Mouse (Mus musculus) erythroblast, adult 5-6 weeks (primary cell): Measurements from ENCODE around the gene Cacna1d. TPM values are rescaled to one million over a fixed set of nuclear protein-coding genes. Genes with fewer than 3 reads are reported as not detected.
A peak's percentile ranks its signal among the peaks of the same experiment; 100 is the strongest.

Experiments used
- ATAC-seq: replicated peaks from 2 replicates; pipeline ENCODE4 v1.8.0; 2016; ENCODE audit warnings: moderate number of reproducible peaks, mild to moderate bottlenecking, moderate TSS enrichment, inconsistent platforms; ENCODE audit not compliant: poor library complexity, low FRiP score, severe bottlenecking
- total RNA-seq, 2 experiments: library from RNA; stranded (forward) in 1 of 2; stranded (reverse) in 1 of 2; fragments of 150-400 nt in 1 of 2; fragments of 200-764, 138-1000 nt in 1 of 2; gene quantifications; 2 replicates each; pipeline versions ENCODE4 v1.2.3 to v1.2.4; 2015 to 2017; ENCODE audit warnings: low replicate concordance in 2 of 2

Gene Cacna1d
- total RNA-seq, 2 experiments from 2014 or later: 0.17 TPM; not detected in 1

- ATAC-seq: no peak
Observed at GRCm38 (mm10) chr14:30463312-30463711, 27.9 kb downstream of the Cacna1d start.

- peak; percentile 85 for ATAC-seq
Observed at GRCm38 (mm10) chr14:30459891-30460523, 31.2 kb downstream of the Cacna1d start.

DNA sequence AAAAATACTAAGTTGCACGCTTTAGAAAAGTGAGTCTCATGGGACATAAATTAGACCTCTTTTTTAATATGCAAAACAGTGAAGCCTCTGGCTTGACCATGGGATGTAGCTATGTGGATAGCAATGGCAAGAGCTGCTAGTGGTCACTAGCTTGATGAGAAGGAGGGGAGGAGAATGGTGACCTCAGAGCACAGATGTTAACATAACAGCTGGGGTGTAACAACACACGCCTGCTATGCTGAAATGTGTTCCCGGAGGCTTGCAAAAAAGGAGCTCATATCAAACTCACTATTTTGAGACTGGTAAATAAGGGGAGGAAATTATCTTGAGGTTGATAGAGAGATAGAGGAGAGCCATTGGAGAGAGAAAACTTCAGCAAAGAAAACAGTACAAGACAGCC is 32.4 kb downstream of the Cacna1d start:
- ATAC-seq: no peak

DNA sequence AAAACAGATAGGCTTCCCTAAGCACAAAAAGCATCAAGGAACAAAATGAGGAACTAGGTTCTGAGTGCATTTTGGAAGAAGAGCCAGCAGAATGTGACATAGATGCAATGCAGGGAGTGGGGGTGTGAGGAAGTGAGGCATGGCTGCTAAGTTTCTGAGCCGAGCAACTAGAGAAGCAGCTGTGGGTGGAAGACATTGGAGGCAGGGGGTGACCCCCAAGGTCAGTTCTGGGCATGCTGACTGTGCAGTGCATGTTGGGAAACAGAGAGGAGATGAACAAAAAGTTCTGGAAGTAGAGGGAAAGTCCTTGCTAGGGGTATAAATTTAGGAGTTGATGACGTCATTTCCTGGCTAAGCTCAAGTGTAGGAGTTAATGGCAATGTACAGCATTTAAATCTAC is 33.4 kb downstream of the Cacna1d start:
- ATAC-seq: no peak

DNA sequence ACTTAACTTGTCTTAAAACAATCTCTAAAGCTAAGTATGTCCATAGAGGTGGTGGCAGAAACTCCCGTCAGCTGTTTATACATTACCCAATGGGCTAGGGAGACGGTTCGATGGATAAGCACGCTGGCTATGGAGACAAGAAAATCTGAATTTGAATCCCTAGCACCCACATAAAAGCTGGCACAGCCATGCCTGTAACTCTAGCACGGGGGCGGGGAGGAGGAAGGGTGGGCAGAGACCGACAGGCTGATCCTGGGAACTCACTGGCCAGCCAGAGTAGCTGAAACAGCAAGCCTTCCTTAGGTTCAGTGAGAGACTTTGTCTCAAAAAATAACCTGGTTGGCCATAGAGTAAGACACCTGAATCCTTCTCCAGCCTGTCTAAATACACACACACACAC is 33.8 kb downstream of the Cacna1d start:
- ATAC-seq: no peak

DNA sequence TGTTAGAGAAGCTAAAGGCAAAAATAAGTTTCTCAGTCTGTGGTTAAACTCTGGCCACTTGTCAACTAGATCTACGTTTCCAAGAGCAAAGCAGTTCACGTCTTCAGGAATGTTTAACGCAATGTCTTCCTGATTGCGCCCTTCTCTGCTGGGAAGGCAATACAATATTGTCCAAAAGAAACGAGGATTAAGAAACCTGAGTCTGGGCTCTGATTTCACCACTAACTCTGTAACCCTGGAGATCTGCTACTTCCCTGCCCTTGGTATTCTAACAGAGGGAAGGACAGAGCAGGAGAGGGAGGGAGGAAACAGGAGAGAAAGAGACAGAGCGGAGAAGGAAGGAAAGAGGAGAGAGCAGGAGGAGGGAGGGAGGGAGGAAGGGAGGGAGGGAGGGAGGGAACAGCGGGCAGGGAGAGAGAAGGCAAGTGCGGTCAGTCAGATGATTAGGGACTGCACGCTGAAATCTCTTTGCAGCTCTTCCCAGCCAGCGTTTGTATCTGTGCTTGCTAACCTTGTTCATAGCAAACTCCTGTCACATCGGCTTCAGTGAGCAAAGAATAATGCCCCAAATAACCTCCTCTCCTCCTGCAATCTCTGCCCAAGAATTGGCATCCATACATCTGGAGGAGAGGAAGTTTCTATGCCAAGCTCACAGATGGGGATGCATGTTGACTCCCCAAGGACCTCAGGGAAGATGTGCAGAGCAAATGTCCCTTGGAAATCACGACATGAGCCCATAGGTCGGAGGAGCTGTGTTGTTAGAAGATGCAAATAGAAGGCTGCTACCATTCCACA is 35.3 kb downstream of the Cacna1d start:
- no peak for ATAC-seq

DNA sequence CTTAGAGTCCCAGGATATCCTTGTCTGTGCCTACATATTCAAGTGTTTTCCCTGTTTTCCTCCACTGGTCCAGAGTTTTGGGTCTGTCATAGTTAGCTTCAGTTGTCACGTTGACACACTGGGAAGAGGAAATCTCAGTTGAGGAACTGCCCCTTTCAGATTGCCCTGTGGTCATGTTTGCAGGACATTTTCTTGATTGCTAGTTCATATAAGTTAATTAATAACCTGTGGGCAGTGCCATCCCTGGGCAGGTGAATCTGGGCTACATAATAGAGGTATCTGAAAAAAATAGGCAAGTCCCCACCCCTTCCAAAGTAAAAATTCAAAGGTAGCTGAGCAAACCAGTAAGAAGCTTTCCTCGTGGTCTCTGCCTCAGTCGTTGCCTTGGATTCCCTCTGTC is 51.3 kb downstream of the Cacna1d start:
- no peak for ATAC-seq

- no peak for ATAC-seq
Observed at GRCm38 (mm10) chr14:30435316-30435715, 55.9 kb downstream of the Cacna1d start.

DNA sequence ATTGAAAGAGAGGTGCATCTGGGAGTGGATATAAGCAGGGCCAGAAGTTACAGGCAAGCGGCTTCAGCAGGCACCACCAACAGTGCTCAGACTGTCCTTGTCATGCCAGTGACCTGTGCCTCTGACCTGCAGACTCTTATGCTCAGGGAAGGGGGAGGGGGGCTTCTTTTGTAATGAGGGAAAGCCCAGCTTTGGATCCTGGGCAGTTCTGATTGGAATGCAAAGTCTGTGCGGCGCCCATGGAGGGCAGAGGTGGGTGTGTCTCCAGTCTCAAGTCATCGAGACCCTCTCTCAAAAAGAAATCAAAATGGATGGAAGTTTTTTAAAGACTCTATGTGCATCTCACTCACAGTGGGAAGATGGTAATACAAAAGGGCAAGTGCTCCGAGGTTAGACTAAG is 60.8 kb downstream of the Cacna1d start:
- ATAC-seq: no peak

DNA sequence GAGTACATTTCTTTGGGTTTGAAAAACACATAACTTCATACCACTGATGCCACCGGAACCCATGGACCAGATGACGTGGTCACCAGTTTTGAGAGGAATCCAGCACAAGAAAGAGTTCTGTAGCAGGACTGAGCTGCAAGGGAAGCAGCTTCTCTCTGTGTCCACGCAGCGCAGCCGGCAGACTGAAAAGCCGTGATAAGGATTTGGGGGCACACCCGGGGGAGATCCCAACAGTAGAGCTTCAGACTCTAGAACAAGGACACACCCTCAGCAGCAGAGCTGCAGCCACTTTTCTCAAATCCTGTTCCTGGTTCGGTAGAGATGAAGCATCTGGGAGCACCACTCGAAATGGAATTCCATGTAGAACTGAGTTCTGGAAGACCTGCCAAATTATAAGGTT is 61.2 kb downstream of the Cacna1d start:
- no peak for ATAC-seq

GRCm38 (mm10) chr14:30429606-30430005 is 61.6 kb downstream of the Cacna1d start:
- ATAC-seq: no peak

DNA sequence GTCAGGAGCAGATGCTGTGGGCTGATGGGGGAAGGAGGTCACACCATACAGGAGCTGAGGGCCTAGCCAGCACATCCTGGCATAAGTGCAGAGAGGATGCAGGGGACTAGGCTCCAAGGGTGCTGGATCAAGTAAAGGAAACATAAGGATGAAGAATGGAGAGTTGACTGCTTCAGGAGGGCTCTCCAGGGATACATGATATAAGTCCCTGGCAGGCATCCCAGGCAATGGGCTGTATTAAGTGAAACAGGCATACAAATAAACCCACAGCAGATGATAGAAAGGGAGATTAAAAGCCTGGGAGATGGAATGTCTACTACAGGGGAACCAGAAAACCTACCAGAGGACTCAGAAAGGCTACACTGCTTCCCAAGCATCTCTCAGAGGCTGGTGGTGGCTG is 62.5 kb downstream of the Cacna1d start:
- ATAC-seq: no peak

DNA sequence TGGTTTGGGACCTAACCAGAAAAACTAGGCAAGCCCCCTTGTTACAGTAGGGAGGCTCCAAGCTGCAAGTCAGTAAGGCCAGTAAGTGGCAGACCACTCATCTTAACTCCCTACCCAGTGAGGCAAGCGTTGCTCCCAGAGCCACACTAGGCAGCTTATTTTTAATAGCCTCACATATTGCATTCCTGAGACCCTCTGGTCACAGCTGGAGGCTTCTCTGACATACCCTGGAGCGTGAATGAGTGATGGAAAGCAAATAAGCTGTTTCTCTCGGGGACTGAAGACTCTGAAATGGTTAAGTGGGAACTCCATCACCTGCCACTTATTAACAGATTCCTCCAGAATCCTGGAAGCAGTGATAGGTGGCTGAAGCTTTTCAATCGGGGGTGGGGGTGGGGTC is 65.4 kb downstream of the Cacna1d start:
- ATAC-seq: no peak

- no peak for ATAC-seq
Observed at GRCm38 (mm10) chr14:30425175-30425574, 66.1 kb downstream of the Cacna1d start.

- no peak for ATAC-seq
Observed at GRCm38 (mm10) chr14:30424638-30425037, 66.6 kb downstream of the Cacna1d start.

DNA sequence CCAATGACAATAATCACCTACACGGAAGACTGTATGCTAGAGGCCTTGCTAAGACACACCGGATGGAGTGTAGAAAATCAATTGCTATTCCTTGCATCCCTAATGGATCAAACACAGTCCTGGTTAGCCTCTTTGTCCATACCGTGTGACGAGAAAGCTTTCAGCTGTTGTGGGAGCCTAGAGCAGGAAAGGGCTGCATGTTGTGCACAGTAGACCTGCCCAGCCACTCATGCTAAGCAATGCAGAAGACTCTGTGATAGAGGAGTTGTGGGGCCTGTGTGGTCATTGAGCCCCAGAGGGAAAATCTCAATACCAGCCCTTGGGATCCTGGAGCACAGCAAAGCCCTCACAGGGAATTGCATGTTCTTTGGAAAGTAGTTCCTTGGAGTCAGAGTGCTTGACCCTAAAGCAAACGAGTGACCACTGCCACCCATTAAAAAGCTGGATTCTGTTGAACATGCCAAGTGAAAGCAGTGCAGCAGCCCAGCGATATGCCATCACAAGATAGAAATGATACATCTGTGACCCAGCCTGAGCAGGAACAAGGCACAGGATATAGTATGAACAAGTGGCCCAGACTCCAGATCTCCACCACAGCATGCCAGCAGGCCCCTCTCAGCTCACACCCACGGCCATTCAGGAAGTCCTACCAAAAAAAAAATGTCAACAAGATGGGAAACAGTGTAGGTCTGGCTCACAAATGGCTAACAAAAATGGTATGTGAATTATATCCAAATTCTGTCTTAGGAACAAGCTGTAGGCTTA is 68.7 kb downstream of the Cacna1d start:
- ATAC-seq: no peak

DNA sequence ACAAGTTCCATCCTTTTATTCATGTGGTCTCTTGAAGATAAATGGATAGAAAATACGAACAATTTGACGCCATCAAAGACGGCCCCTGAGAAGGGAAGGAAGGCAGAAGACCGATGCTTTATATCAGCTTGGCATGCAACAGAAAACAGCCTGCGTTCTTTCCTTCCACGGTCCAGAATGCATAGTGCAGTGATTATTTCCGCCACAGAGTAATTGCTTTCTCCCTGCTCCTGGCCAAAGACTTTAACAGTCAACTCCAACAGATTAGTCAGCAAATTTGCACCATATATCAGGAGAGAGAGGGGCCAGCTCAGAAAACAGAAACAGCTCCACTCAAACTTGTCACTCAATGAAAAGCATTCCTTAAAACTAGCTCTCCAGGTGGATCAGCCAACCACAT is 71.8 kb downstream of the Cacna1d start:
- ATAC-seq: no peak

DNA sequence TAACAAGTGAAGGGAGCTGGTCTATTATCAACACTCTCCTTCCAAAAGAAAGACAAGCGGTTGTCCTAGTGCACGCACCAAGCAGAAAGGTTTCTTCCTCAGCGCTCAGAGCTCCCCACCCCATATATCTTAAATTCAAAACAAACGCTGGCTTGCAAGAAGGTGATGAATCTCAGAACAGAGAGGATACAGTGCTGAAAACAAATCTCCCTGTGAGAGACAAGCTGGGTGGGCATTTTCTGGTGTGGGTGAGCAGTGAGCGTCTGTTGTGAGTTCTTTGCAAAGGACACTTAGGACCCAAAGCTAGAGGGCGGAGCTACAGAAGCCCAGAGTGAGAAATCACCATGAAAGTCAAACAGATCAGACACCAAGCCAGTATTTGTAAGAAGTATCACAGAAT is 72.2 kb downstream of the Cacna1d start:
- no peak for ATAC-seq

DNA sequence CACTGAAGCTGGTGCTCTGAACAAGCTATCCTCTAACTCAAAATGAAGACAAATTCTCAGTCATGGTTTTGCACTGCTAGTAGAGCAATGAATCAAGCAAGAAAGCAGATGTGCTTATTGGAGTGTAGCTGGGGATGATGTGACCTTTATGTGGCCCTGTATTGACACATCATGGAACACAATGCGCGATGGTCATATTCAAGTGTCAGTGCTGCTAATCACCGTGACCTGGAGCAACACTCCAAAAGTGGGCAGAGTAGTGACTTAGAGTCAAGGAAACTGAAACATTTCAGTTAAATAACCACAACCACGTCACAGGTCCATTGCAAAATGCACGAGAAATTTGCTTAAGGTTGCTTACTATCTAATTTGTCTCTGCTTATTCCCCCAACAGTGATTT is 75.4 kb downstream of the Cacna1d start:
- ATAC-seq: no peak

- no peak for ATAC-seq
Observed at GRCm38 (mm10) chr14:30414131-30414530, 77.1 kb downstream of the Cacna1d start.

DNA sequence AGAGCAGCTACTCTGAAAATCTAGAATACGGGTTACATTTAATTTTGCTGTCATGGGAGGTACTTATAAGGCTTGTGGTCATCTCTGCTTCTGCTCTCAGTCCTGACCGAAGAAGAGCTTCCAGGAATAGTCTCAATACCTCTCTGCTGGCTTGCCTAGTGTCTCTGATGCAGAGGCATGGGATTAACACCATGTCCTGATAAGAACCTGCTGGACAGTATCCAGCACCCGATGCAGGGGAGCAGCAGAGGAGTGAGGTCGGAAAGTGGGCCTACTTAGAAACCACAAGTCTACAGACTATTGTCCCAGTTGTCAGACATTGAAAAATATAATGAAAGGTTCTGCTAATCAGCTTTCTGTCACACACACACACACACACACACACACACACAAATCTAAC is 81.9 kb downstream of the Cacna1d start:
- ATAC-seq: no peak
